Mouse (Mus musculus): ENCODE measurements at regions not wholly inside any gene's neighbourhood (a gene's known extent, or its start where the extent isn't known, plus 50 kb on each side); places are given as distances from the start of the nearest gene placed in this dataset.

GRCm38 (mm10) chr5:53329591-53329990 is 62.7 kb downstream of the Smim20 start:
- no peak for DNase-seq

- DNase-seq: no peak
These were observed 69.8 kb downstream of the Smim20 start for GRCm38 (mm10) chr5:53336704-53337103.

- no peak for DNase-seq
These were observed 70.9 kb downstream of the Smim20 start for GRCm38 (mm10) chr5:53337816-53338215.

- DNase-seq: no peak
These were observed 78.3 kb downstream of the Smim20 start for GRCm38 (mm10) chr5:53345164-53345563.

GRCm38 (mm10) chr5:53346028-53346427 is 79.1 kb downstream of the Smim20 start:
- DNase-seq: peak in 1 of 2 experiments; percentile 35

GRCm38 (mm10) chr5:53346756-53347155 is 79.9 kb downstream of the Smim20 start:
- no peak for DNase-seq

GRCm38 (mm10) chr5:53352852-53353251 is 86.0 kb downstream of the Smim20 start:
- DNase-seq: no peak

- DNase-seq: no peak
These were observed 87.4 kb downstream of the Smim20 start for GRCm38 (mm10) chr5:53354296-53354695.

GRCm38 (mm10) chr5:53355069-53355468 is 88.2 kb downstream of the Smim20 start:
- peak; percentile 77 to 86 for DNase-seq

GRCm38 (mm10) chr5:53357086-53357608 is 90.3 kb downstream of the Smim20 start:
- peak; percentile 23 to 36 for DNase-seq

- no peak for DNase-seq
These were observed 91.3 kb downstream of the Smim20 start for GRCm38 (mm10) chr5:53358181-53358580.

- DNase-seq: no peak
These were observed 93.0 kb downstream of the Smim20 start for GRCm38 (mm10) chr5:53359887-53360286.

- DNase-seq: no peak
These were observed 94.4 kb downstream of the Smim20 start for GRCm38 (mm10) chr5:53361295-53361694.

- DNase-seq: no peak
These were observed 97.0 kb downstream of the Smim20 start for GRCm38 (mm10) chr5:53363898-53364297.

GRCm38 (mm10) chr5:53366882-53367561 is 98.9 kb upstream of the Rbpj start:
- no peak for DNase-seq

- DNase-seq: no peak
These were observed 95.7 kb upstream of the Rbpj start for GRCm38 (mm10) chr5:53370272-53370671.

- peak; percentile 39 to 58 for DNase-seq
These were observed 94.3 kb upstream of the Rbpj start for GRCm38 (mm10) chr5:53371638-53372037.

- DNase-seq: no peak
These were observed 92.6 kb upstream of the Rbpj start for GRCm38 (mm10) chr5:53373315-53373714.

- DNase-seq: no peak
These were observed 89.1 kb upstream of the Rbpj start for GRCm38 (mm10) chr5:53376856-53377255.

GRCm38 (mm10) chr5:53377698-53378097 is 88.3 kb upstream of the Rbpj start:
- DNase-seq: no peak

- no peak for DNase-seq
These were observed 87.8 kb upstream of the Rbpj start for GRCm38 (mm10) chr5:53378106-53378505.

- DNase-seq: no peak
These were observed 87.4 kb upstream of the Rbpj start for GRCm38 (mm10) chr5:53378599-53378998.

- no peak for DNase-seq
These were observed 86.3 kb upstream of the Rbpj start for GRCm38 (mm10) chr5:53379612-53380011.

- DNase-seq: no peak
These were observed 85.7 kb upstream of the Rbpj start for GRCm38 (mm10) chr5:53380203-53380602.

Data from adrenal gland, postnatal 36 days (tissue).